Mouse (Mus musculus) lung, postnatal 25 days (tissue): ENCODE results near the gene Il24.

ENCODE experiments used
- DNase-seq: peaks from one replicate; pipeline ENCODE4 v3.0.0; 2022; ENCODE audit warnings: low spot score

Gene Il24

GRCm38 (mm10) chr1:130887354-130887753 is at the start of gene Il24:
TSS of gene Il24 (minus strand) at chr1:130887454.
- no peak for DNase-seq

- DNase-seq = no peak
Measured at GRCm38 (mm10) chr1:130936351-130936750, 49.1 kb upstream of the Il24 start.

- no peak for DNase-seq
Measured at GRCm38 (mm10) chr1:130926484-130926883, 39.2 kb upstream of the Il24 start.

DNA sequence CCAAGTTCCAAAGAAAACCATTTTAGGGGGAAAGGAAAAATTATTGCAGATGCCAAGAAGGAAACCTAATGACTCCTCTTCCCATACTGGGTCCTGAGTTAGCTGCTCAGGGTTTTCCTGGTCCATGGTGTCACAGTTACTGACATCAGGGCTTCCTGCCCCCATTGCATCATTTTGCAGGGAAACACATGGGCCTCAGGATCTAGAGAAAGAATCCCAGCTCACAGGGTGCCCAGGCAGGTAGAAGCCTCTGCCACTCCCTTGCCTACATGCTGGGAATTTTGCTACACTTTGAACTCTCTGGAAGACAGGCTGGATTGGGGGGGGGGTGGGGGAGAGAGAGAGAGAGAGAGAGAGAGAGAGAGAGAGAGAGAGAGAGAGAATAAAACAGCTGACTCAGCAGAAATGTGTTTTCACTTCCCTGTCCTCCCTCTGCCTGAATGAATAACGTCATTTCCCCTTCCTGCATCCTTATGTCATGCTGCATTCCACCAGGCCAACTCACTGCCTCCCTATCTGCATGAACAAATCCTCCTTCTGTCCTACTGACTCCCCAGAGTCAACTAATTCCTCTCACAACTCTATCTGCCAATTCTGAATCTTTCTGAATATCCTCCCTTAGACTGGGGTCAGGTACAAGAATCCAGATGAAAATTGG is 31.2 kb upstream of the Il24 start:
- DNase-seq = no peak

GRCm38 (mm10) chr1:130911401-130912010 is 24.3 kb upstream of the Il24 start, which contains the start of gene Il20:
TSS of gene Il20 (minus strand) at chr1:130911451.
- no peak for DNase-seq

DNA sequence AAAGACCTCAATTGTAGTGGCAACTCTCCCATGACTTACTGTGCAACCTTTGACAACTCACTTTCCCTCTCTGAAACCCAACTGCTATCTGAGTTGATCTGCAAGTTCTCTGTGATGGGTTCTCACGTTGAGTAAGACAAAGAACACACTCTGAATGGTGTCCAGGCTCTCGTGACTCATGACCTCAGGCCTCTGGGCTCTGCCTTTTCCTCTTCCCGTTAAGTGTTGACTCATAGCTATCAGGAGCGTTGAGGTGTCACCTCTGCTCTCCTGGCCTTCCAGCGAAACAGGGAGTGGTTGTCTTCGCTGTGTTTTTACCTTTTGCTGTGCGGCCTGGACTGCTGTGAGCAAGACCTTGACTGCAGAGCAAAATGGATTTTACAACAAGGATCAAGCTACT is 15.3 kb upstream of the Il24 start:
- DNase-seq = no peak

DNA sequence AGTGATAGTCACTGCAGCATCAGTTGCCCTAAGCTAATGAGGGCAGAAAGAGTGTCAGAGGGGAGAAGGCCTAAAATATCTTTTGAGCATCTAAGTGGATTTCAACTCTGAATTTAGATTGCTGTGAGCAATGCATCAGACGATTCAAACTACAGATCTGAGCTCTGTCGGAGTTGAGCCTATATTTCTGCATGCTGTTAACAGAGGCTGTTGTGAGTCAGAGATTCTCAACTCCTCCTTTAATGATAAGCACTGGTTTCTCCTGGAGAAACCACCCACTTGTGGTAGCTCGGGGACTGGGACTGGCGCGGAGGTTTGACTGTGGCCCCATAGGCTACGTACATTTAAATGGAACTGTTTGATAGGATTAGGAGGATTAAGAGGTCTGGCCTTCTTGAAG is 7.2 kb upstream of the Il24 start:
- no peak for DNase-seq

DNA sequence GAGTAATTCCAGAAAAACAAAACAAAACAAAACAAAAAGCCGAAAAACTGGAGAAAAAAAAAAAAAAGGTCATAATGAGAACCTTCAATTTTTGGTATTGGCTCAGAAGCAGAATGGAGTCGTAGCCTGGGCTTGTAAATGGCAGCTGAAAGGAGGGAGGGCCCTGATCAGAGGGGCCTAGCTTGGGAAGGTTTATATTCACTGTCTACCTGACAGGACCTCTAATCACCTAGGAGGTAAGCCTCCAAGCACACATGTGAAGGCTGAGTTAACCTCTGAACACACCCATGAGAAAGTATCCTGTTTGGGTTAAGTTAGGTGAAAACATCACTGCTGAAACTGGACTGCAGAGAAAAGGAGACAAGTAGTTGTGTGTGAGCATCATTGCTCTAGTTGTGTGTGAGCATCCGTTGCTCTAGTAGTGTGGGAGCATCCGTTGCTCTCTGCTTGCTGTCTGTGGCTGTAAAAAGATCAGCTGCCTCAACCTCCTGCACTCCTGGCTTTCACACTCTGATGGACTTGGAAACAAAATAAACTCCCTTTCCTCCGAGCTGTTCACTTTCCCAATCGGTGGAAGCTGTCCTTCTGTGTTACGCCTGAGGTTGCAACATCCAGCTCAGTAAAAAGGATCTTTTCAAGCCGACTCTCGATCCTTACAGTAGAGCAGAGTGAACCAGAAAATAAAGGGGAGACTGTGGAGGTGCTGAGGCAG is 6.2 kb upstream of the Il24 start:
- no peak for DNase-seq

DNA sequence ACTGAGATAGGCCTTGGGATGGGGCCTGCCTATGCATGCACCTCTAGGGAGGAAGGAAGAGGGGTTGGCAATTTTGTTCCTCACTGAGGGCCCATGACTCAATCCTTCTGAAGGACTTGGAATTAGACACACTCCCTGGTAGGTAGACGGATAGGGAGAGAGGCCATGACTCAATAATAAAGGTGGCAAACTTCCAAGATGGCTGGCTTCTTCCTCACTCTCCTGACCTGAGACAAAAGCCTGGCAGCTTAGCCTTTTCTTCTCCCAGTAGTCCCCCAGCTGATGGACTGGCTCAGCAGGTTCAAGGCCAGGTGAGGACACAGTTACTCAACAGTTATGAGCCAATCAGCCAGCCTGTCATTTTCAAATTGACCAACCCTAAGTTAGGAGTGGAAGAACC is 5.2 kb upstream of the Il24 start:
- no peak for DNase-seq

GRCm38 (mm10) chr1:130883146-130883545 is 4.1 kb downstream of the Il24 start:
- no peak for DNase-seq

GRCm38 (mm10) chr1:130879927-130880326 is 7.3 kb downstream of the Il24 start:
- DNase-seq = no peak

GRCm38 (mm10) chr1:130877889-130878614 is 9.2 kb downstream of the Il24 start:
- no peak for DNase-seq

GRCm38 (mm10) chr1:130876931-130877509 is 10.2 kb downstream of the Il24 start:
- peak; percentile 59 for DNase-seq

GRCm38 (mm10) chr1:130875910-130876309 is 11.3 kb downstream of the Il24 start:
- DNase-seq = no peak

DNA sequence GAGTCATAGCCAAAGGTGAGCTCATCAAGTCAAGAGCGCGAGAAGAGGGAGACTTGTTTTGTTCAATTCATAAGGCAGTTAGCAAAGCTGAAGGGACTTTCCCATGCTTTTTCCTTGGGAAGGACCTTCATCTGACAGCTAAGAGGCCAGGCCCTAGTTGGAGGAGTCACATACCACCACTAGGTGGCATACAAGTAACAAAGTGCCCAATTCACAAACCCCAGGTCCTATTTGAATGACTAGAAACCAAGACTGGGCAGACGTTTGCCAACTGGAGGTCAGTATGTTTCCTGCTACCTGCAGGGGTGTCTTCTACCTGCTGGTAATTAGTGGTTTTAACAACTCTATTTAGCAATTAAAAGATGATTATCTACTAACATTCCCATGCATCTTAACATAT is 12.1 kb downstream of the Il24 start:
- DNase-seq = peak; percentile 53

- DNase-seq = no peak
Measured at GRCm38 (mm10) chr1:130872912-130873311, 14.3 kb downstream of the Il24 start.

DNA sequence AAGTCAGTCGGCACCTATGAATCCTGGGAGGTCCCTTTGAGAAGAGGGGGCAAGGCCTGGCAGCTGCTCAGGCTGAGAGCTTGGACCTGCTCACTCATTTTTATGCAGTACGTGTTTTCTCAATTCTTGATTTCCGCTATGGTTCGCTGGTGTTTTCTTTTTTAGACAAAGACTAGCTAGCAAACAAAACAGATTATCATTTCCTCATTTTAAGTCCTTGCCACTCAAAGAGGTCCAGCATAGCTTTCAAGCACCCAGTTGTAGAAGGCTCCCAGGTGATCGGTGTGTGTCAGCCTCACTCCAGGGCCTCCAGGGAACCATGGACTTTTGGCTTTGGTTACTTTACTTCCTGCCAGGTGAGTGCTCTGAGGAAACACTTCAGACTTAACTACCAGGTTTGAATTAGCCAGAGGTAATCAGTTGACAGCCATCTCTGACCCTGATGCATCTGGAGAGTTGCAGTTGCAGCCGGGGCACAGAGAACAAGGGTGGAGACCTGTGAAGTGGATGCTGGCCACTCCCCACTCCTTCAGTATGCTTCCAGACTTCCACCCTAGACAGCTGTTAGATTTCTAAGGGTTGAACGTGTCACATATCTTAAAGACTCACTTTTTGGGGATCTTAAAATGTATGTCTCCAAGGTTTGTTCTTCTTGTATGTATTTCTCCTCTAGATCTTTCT is 21.6 kb downstream of the Il24 start, which contains the start of gene Fcmr:
Fcmr (plus strand) TSS at position 129 of the 681 bp plus-strand sequence.
- peak; percentile 12 for DNase-seq

DNA sequence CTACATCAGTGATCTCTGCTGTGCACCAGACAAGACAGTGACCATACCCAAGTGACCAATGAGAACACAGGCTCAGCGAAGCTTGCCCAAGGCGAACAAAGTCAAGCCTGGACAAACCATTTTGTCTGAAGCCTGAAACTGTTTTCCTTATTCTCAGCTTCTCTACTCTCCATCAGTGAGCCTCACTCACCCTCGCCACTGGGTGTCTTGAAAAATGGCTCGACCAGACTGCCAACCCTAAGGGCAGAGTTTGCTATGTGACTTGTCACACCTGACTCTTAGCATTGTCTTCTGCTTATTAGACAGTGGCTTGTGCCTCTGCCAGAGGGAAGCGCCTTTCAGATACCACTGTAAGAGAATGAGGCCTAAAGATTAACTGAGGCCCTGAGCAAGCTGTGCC is 22.5 kb downstream of the Il24 start:
- DNase-seq = no peak

GRCm38 (mm10) chr1:130864238-130864637 is 23.0 kb downstream of the Il24 start:
- peak; percentile 54 for DNase-seq

DNA sequence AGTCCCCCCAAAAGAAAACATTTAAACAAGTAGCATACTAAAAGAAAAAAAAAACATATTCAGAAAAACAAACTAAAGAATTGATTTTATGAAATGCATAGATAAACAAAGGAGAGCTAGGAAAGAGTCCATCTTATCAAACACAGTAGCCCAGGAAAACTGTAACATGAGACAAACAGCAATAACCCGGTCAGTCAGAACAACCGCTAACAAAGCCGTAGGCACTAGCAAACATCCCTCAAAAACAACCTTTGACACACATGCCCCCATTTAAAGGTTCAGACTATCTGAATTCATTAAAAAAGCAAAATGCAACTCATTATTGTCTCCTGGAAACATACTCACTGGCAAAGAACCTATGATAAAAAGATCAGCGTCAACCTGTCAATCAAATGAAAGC is 29.8 kb downstream of the Il24 start:
- DNase-seq = no peak

- DNase-seq = no peak
Measured at GRCm38 (mm10) chr1:130855723-130856122, 31.5 kb downstream of the Il24 start.

GRCm38 (mm10) chr1:130854819-130855218 is 32.4 kb downstream of the Il24 start:
- no peak for DNase-seq
